Mouse (Mus musculus) MEL (cell line): ENCODE measurements around the gene Lmo7. TPM values are rescaled to one million over a fixed set of nuclear protein-coding genes. Genes with fewer than 3 reads are reported as not detected.

Experiments
- DNase-seq: peaks from one replicate; pipeline ENCODE4 v3.0.0; 2011; ENCODE audit warnings: low read depth, low spot score
- H3K27ac ChIP-seq: 2 replicates; pipeline ENCODE4 v1.5.1; 2012; ENCODE audit warnings: low read depth, mild to moderate bottlenecking, control low read depth, low read length, moderate library complexity; ENCODE audit not compliant: control insufficient read depth
- H3K27me3 ChIP-seq, 2 experiments: fragments of 150-350 bp in 1 of 2; sonication (generic) in 1 of 2; 2 replicates each; pipeline ENCODE4 v1.6.1; 2012; ENCODE audit warnings: low read length in 2 of 2, mild to moderate bottlenecking in 2 of 2, improper control_type of control experiment in 1 of 2, moderate library complexity in 1 of 2; ENCODE audit not compliant: insufficient read depth in 2 of 2, control insufficient read depth in 1 of 2
- H3K36me3 ChIP-seq, 2 experiments: 2 replicates each; pipeline ENCODE4 v1.6.1; 2012 to 2014; ENCODE audit warnings: low read length in 2 of 2, improper control_type of control experiment in 1 of 2, inconsistent platforms in 1 of 2, mild to moderate bottlenecking in 1 of 2; ENCODE audit not compliant: insufficient read depth in 2 of 2, control insufficient read depth in 1 of 2
- H3K4me1 ChIP-seq, 2 experiments: fragments of 150-350 bp in 1 of 2; sonication (generic) in 1 of 2; 2 replicates each; pipeline ENCODE4 v1.6.1; 2012; ENCODE audit warnings: low read length in 2 of 2, improper control_type of control experiment in 1 of 2, mild to moderate bottlenecking in 1 of 2; ENCODE audit not compliant: insufficient read depth in 2 of 2, control insufficient read depth in 1 of 2
- H3K4me3 ChIP-seq, 2 experiments: fragments of 150-350 bp in 1 of 2; sonication (generic) in 1 of 2; 2 replicates each; pipeline ENCODE4 v1.5.1; 2012; ENCODE audit warnings: low read depth in 2 of 2, low read length in 2 of 2, mild to moderate bottlenecking in 2 of 2, moderate library complexity in 2 of 2, control low read depth in 1 of 2, improper control_type of control experiment in 1 of 2; ENCODE audit not compliant: control insufficient read depth in 1 of 2, insufficient read depth in 1 of 2
- H3K79me2 ChIP-seq: 2 replicates; pipeline ENCODE4 v1.6.1; 2012; ENCODE audit warnings: mild to moderate bottlenecking, low read length, moderate library complexity; ENCODE audit not compliant: control insufficient read depth, poor library complexity, insufficient read depth
- H3K9ac ChIP-seq: 2 replicates; pipeline ENCODE4 v1.6.1; 2012; ENCODE audit warnings: low read depth, mild to moderate bottlenecking, control low read depth, low read length, moderate library complexity; ENCODE audit not compliant: control insufficient read depth, poor library complexity, severe bottlenecking
- H3K9me3 ChIP-seq: fragments of 150-350 bp; sonication (generic); replicated peaks from 2 replicates; pipeline ENCODE4 v1.6.1; 2012; ENCODE audit warnings: mild to moderate bottlenecking, low read length, improper control_type of control experiment, moderate library complexity; ENCODE audit not compliant: insufficient read depth
- BHLHE40 ChIP-seq: IDR thresholded peaks from 2 replicates; pipeline ENCODE4 v1.6.1; 2012; ENCODE audit warnings: low read depth, mild to moderate bottlenecking, inconsistent platforms, low read length, improper control_type of control experiment, borderline replicate concordance
- CTCF ChIP-seq, 3 experiments: IDR thresholded peaks in 2 of 3; conservative IDR thresholded peaks in 1 of 3; 2 replicates each; pipeline ENCODE4 v1.5.1; 2011 to 2012; ENCODE audit warnings: low read length in 3 of 3, low read depth in 2 of 3, mild to moderate bottlenecking in 2 of 3, improper control_type of control experiment in 1 of 3, inconsistent platforms in 1 of 3, mixed read lengths in 1 of 3, moderate library complexity in 1 of 3; ENCODE audit not compliant: control insufficient read depth in 1 of 3, insufficient read depth in 1 of 3, poor library complexity in 1 of 3, severe bottlenecking in 1 of 3
- ELF1 ChIP-seq: IDR thresholded peaks from 2 replicates; pipeline ENCODE4 v1.6.1; 2014; ENCODE audit warnings: low read depth, mild to moderate bottlenecking, inconsistent platforms, low read length, improper control_type of control experiment, moderate library complexity
- EP300 ChIP-seq, 2 experiments: IDR thresholded peaks; 2 replicates each; pipeline ENCODE4 v1.6.1; 2011; ENCODE audit warnings: improper control_type of control experiment in 2 of 2, low read length in 2 of 2, low read depth in 1 of 2, mild to moderate bottlenecking in 1 of 2
- GABPA ChIP-seq: IDR thresholded peaks from 2 replicates; pipeline ENCODE4 v1.6.1; 2012; ENCODE audit warnings: low read depth, mild to moderate bottlenecking, inconsistent platforms, low read length, improper control_type of control experiment, moderate library complexity
- JUND ChIP-seq: IDR thresholded peaks from 2 replicates; pipeline ENCODE4 v1.6.1; 2011; ENCODE audit warnings: low read depth, mild to moderate bottlenecking, improper control_type of control experiment, low read length
- KAT2A ChIP-seq: conservative IDR thresholded peaks from 2 replicates; pipeline ENCODE4 v1.6.1; 2012; ENCODE audit warnings: low read depth, low read length, improper control_type of control experiment, inconsistent platforms
- MAFK ChIP-seq: IDR thresholded peaks from 2 replicates; pipeline ENCODE4 v1.6.1; 2011; ENCODE audit warnings: low read depth, mild to moderate bottlenecking, low read length, improper control_type of control experiment, borderline replicate concordance
- MAZ ChIP-seq: IDR thresholded peaks from 2 replicates; pipeline ENCODE4 v1.6.1; 2012; ENCODE audit warnings: low read depth, mild to moderate bottlenecking, inconsistent platforms, low read length, improper control_type of control experiment
- MXI1 ChIP-seq: IDR thresholded peaks from 2 replicates; pipeline ENCODE4 v1.6.1; 2011; ENCODE audit warnings: mild to moderate bottlenecking, low read depth, low read length, improper control_type of control experiment
- MYB ChIP-seq: IDR thresholded peaks from 2 replicates; pipeline ENCODE4 v1.6.1; 2011; ENCODE audit warnings: mild to moderate bottlenecking, low read depth, low read length, improper control_type of control experiment
- MYC ChIP-seq: IDR thresholded peaks from 2 replicates; pipeline ENCODE4 v1.6.1; 2011; ENCODE audit warnings: low read depth, mild to moderate bottlenecking, low read length, improper control_type of control experiment, moderate library complexity
- NELFE ChIP-seq: IDR thresholded peaks from 2 replicates; pipeline ENCODE4 v1.6.1; 2011; ENCODE audit warnings: low read depth, low read length, improper control_type of control experiment
- POLR2A ChIP-seq, 2 experiments: IDR thresholded peaks; 2 replicates each; pipeline ENCODE4 v1.6.1; 2011 to 2012; ENCODE audit warnings: low read length in 2 of 2, mild to moderate bottlenecking in 2 of 2, control low read depth in 1 of 2, improper control_type of control experiment in 1 of 2, low read depth in 1 of 2, moderate library complexity in 1 of 2; ENCODE audit not compliant: control insufficient read depth in 1 of 2, insufficient read depth in 1 of 2, poor library complexity in 1 of 2
- POLR2AphosphoS2 ChIP-seq: IDR thresholded peaks from 2 replicates; pipeline ENCODE4 v1.6.1; 2011; ENCODE audit warnings: low read length, improper control_type of control experiment
- POLR2AphosphoS5 ChIP-seq: IDR thresholded peaks from 2 replicates; pipeline ENCODE4 v1.6.1; 2012; ENCODE audit warnings: low read depth, borderline replicate concordance, mild to moderate bottlenecking, inconsistent platforms, low read length, moderate library complexity, mixed read lengths
- RAD21 ChIP-seq: IDR thresholded peaks from 2 replicates; pipeline ENCODE4 v1.6.1; 2011; ENCODE audit warnings: mild to moderate bottlenecking, low read depth, low read length, improper control_type of control experiment
- RCOR1 ChIP-seq: IDR thresholded peaks from 2 replicates; pipeline ENCODE4 v1.6.1; 2012; ENCODE audit warnings: low read depth, mild to moderate bottlenecking, inconsistent platforms, low read length, improper control_type of control experiment
- TAL1 ChIP-seq: IDR thresholded peaks from 2 replicates; pipeline ENCODE4 v1.6.1; 2012; ENCODE audit warnings: mild to moderate bottlenecking, inconsistent platforms, low read length, moderate library complexity, mixed read lengths
- TCF12 ChIP-seq: IDR thresholded peaks from 2 replicates; pipeline ENCODE4 v1.6.1; 2014; ENCODE audit warnings: low read depth, mild to moderate bottlenecking, inconsistent platforms, low read length, improper control_type of control experiment, moderate library complexity
- UBTF ChIP-seq: IDR thresholded peaks from 2 replicates; pipeline ENCODE4 v1.6.1; 2012; ENCODE audit warnings: low read depth, mild to moderate bottlenecking, inconsistent platforms, low read length, improper control_type of control experiment, moderate library complexity, borderline replicate concordance; ENCODE audit not compliant: insufficient read depth
- ZMIZ1 ChIP-seq: IDR thresholded peaks from 2 replicates; pipeline ENCODE4 v1.6.1; 2012; ENCODE audit warnings: low read depth, mild to moderate bottlenecking, inconsistent platforms, low read length, improper control_type of control experiment, moderate library complexity
- ZNF384 ChIP-seq: IDR thresholded peaks from 2 replicates; pipeline ENCODE4 v1.6.1; 2012; ENCODE audit warnings: low read depth, mild to moderate bottlenecking, inconsistent platforms, low read length, improper control_type of control experiment
- polyA plus RNA-seq, 2 experiments: library from polyadenylated mRNA; stranded (reverse) in 1 of 2; unstranded in 1 of 2; fragments of >175 nt in 1 of 2; fragments of >200 nt in 1 of 2; gene quantifications; 2 replicates each; pipeline versions ENCODE4 v1.2.1 to v1.2.4; 2012; ENCODE audit warnings: low replicate concordance in 2 of 2, low read depth in 1 of 2; ENCODE audit not compliant: insufficient read length in 2 of 2, insufficient read depth in 1 of 2, missing spikeins in 1 of 2
- total RNA-seq: library from RNA; depleted of rRNA; stranded (reverse); fragments of 300-350 nt; gene quantifications from 2 replicates; pipeline ENCODE4 v1.2.3, GENCODE M21; 2012

The Lmo7 gene
- total and polyA plus RNA-seq, 3 experiments, result not detected

GRCm38 (mm10) chr14:101704479-101704878 lies 25.3 kb upstream of the Lmo7 start:
- DNase-seq, result no peak
- no peak overlapping the region for H3K4me3 ChIP-seq

GRCm38 (mm10) chr14:101707088-101707487 lies 22.7 kb upstream of the Lmo7 start:
- TF ChIP-seq POLR2AphosphoS2, result no peak
- no peak for TF ChIP-seq EP300 (IDR thresholded peaks at IDR 0.05; ENCODE audit: low read depth in 1 of 2, low read length in 2 of 2)
- no peak for TF ChIP-seq NELFE
- TF ChIP-seq MAZ, result no peak
- TF ChIP-seq MXI1, result no peak
- no peak for TF ChIP-seq POLR2AphosphoS5
- TF ChIP-seq POLR2A (IDR thresholded peaks at IDR 0.05; ENCODE audit: control insufficient read depth in 1 of 2, insufficient read depth in 1 of 2, low read depth in 1 of 2, low read length in 2 of 2, poor library complexity in 1 of 2), result no peak
- TF ChIP-seq ZNF384, result no peak
- TF ChIP-seq TCF12, result no peak
- no peak for TF ChIP-seq ELF1
- no peak for TF ChIP-seq RCOR1
- no peak for TF ChIP-seq MYB
- no peak for TF ChIP-seq MAFK
- TF ChIP-seq KAT2A, result no peak
- no peak for DNase-seq
- Histone ChIP-seq H3K9me3 (no peaks in the 10 kb centered on the region), H3K79me2 (no peaks in the 10 kb centered on the region), H3K4me3 (no peak overlapping the region), H3K4me1 (no peaks in the 10 kb centered on the region), H3K27ac (no peak overlapping the region), H3K27me3 (no peaks in the 10 kb centered on the region), H3K9ac (no peak overlapping the region), H3K36me3 (no peaks in the 10 kb centered on the region)

More at GRCm38 (mm10) chr14:101704479-101704878, 25.3 kb upstream of the Lmo7 start:
- Histone ChIP-seq H3K9me3 (no peaks in the 10 kb centered on the region), H3K9ac (no peak overlapping the region)
- TF ChIP-seq ZMIZ1, result no peak
- TF ChIP-seq CTCF (IDR thresholded peaks at IDR 0.05 in 2 of 3, conservative IDR thresholded peaks at IDR 0.05 in 1 of 3; ENCODE audit: control insufficient read depth in 1 of 3, insufficient read depth in 1 of 3, low read depth in 2 of 3, low read length in 3 of 3, poor library complexity in 1 of 3, severe bottlenecking in 1 of 3), result no peak
- TF ChIP-seq TAL1, result no peak
- TF ChIP-seq KAT2A, result no peak
- no peak for TF ChIP-seq BHLHE40
- TF ChIP-seq ELF1, result no peak
- TF ChIP-seq RAD21, result no peak
- no peak for TF ChIP-seq POLR2AphosphoS5
- TF ChIP-seq MYC, result no peak
- no peak for TF ChIP-seq GABPA
- TF ChIP-seq JUND, result no peak
- no peak for TF ChIP-seq UBTF
- no peak for TF ChIP-seq MXI1
- TF ChIP-seq, all 39 proteins: peak for 0
- no peaks in the 10 kb centered on the region for H3K79me2 ChIP-seq
- H3K27me3 ChIP-seq, result no peaks in the 10 kb centered on the region
- H3K4me1 ChIP-seq, result no peaks in the 10 kb centered on the region
- no peaks in the 10 kb centered on the region for H3K36me3 ChIP-seq
- no peak overlapping the region for H3K27ac ChIP-seq
